Mouse (Mus musculus) megakaryocyte, adult 5-6 weeks (primary cell): Measurements from ENCODE around the gene Tmem150a. TPM values are rescaled to one million over a fixed set of nuclear protein-coding genes. Genes with fewer than 3 reads are reported as not detected.

Source experiments
- ATAC-seq: 2 replicates; pipeline ENCODE4 v1.8.0; 2016; ENCODE audit warnings: mild to moderate bottlenecking, inconsistent platforms; ENCODE audit not compliant: poor library complexity, severe bottlenecking
- total RNA-seq, 2 experiments: library from RNA; stranded (forward) in 1 of 2; stranded (reverse) in 1 of 2; fragments of 153-499, 151-499 nt in 1 of 2; fragments of 221-1000, 200-1000 nt in 1 of 2; gene quantifications; 2 replicates each; pipeline versions ENCODE4 v1.2.3 to v1.2.4; 2015 to 2017

The Tmem150a gene
- total RNA-seq (2015) (0.20 and 2.3 TPM in 2 replicates), total RNA-seq (2017) (0.26 and 0.45 TPM in 2 replicates)

DNA sequence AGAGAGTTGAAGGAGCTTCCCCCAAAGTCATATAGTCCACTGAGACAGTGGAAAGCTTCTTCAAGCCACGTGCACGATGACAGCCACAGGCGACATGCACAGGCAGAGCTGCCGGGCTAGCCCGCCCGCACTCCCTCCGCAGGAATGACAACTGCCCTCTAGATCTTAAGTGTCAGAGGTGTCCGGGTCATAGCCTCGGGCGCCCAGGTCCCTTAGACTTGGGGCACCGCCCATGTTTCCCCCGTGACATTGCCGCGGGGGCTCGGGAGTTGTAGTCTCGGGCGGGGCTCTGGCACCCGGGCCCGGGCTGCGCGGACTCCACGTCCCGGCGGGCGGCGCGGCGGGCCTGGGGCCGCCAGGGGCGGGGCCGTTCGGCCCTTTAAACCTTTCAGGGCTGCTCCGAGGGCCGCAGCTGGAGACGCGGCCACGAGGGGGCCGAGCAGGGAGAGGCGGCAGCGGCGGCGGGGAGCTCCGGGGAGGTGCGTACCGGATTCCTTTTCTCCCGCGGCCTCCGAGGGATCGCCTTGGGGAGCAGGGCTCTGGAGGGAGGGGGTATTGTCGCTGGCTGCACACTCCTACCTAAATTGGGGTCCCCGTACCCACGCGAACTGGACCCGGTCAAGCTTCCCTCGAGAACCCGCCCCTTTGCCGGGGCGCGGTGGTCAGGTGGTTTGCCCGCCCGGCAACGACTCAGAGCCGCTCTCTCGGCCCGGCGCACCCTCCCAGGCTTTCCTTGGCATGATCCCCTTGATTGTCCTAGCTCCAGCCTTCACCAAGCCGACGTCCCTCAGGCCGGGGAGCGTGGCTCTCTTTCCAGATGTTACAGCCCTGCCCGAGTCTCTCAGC lies at the start of gene Tmem150a:
Gene Tmem150a (plus strand): TSS at position 382 of the 846 bp plus-strand sequence.
- ATAC-seq, result peak; percentile 72

DNA sequence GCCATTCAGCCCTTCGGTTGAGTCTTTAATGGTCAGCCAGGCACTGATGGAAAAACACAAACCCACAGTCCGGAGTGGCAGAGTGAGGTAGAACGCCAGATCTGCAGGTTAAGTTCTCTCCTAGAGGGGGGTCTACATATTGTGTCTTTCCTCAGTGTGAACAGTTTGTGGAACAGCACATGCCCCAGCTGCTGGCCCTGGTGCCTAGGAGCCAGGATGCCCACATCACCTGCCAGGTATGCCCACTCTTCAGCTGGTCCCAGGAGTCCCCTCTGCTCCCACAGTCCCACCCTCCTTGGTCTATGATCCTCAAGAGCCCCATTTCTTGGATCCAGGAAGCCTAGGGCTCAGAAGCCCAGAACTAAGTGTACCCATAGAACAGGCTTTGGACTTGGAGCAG lies 43.0 kb upstream of the Tmem150a start:
- no peak for ATAC-seq

DNA sequence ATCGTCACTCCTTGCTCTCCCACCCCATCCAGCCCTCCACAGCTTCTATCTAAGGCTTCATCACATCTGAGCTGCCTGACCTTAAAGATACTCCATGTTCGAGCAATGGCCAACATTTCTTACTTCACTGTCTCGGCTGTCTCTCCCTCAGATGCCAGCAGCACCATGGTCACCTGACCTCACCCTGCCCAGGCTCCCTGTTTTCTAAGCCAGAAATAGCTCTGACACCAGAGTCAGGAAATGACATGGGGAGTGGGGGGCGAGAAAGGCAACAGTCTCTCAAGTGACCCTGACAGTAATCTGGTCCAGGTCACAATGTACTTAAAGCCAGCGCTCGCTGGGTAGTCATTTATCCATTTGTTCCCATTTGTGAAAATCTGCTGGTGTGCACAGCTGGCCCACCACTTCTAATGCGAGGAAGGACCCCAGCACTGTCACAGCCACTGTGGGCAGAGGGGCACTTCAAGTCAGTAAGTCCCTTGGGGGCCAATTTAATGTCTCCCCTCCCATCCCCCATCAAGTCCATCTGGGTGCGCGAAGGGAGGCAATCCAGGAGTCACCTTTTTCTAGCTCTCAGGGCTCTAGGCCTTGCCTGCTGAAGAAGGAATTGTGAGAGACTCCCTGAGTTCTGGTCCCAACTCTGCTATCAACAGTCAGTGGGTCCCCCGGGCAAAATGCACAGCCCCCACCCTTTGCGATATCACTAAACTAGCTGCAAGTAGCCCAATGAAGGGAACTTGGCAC lies 42.0 kb upstream of the Tmem150a start:
- no peak for ATAC-seq

DNA sequence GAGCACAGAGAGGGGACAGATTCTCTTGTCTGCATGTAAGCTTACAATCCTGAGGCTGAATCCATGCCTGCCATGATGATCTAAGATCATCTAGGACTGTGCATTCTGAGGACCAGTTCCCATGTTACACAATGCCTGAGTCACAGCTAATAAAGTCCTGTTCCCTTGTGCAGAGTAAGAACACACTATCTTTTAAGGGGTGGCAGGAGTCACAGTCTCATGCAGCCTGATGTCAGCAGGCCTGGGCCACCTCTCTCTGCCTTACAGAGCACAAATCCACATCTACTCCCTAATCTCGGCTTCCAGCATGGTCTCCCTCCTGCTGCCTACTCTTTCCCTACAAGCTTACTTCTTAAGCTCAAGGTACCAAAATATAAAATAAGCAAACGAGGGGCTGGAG lies 39.9 kb upstream of the Tmem150a start:
- no peak for ATAC-seq

DNA sequence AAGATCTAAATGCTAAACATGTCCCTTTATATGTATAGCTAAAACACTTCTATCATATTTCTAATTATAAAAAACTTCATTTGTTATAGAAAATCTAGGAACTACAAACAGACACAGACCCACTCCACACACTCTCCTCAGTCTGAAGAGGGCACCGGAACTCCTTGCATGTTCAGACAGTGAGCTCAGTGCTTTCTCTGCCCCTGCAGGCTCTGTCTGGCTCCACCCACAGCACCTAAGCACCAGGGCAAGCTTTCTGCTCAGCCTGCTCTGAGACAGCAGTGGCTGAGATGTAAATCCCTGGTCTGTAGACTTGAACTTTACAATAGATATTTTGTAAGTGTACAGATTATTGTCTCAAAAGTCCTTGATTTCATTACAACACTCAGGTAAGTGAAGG lies 39.2 kb upstream of the Tmem150a start:
- no peak for ATAC-seq

DNA sequence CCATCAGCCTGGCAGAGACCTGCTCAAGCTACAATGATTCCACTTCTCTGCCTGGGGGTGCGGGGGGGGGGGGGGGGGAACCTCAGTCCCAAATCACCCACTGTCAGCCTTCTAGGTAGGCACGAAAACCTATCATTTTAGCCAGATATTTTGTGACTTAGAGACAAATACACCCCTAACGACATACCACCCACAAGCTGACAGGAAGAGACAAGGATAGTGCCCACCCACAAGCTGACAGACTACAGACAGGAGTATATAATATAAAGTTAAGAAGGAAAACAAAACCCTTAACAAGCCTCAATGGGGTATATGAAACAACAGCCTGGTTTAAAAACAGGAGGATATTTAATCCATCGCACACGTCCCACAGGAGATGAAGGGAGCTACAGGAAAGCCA lies 36.8 kb upstream of the Tmem150a start:
- no peak for ATAC-seq

DNA sequence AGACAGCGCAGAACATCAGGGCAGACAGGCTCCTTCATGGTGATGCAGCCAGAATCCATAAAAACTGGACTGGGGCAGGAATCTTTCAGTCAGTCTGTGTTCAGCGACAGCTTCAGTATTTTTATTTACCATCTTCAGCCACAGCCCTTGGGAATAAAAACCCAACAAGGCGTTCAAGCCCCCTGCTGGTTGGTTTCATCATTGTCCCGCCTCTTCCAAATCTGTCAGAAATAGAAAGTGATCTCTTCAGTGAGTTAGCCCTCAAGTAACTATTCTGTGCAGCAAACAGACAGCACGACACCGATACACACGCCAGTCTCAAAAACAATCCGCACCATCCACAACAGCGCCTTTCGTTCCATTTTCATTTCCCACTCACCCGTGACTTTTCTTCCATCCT lies 36.2 kb upstream of the Tmem150a start:
- no peak for ATAC-seq

DNA sequence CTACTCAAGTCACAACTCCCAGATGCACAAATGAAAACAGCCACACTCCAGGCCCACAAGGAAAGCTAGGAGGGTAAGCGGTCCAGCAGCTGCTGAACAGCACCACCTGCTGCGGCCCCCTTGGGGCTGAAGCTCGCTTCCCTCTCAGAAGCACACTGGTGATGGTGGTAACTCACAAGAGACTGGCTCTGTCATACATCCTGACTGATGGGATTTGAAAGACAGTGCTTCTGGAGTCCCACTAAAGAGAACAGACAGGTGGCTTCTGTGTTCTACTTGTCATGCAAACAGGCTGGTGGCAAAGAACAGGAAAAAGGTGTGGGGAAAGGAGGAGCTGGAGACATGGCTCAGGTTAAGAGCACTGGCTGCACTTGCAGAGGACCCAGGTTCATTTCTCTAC lies 32.3 kb upstream of the Tmem150a start:
- ATAC-seq, result no peak

DNA sequence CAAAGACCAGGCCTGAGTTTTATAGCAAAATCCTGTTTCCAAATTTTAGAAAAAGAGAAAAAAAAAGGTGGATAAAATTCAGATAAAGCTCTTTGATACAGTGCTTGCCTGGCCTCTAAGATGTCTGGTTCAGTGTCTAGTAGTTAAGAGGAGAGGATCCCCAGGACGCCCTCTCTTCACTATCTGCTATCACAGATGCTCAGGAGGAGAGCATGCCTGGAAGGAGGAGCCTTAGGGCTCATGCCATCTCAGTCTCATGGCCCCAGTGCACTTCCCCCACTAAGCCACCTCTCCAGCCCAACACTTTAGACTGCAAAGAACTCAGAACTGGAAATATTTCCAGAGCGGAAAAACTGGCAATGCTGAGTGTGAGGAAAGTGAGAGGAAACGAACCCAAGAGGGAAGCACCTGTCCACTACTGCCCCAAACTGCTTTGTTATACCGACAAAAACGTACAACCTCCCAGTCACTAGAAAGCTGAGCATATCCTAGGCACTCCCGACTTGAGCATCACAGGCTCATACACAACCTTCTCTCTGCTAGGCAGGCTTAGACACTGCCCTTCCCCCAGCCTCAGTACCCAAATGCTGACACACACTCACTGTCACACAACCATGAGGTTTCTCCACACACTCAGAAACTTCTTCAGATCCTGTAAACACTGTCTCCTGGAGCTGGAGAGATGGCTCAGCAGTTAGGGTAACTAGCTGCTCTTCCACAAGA lies 31.3 kb upstream of the Tmem150a start:
- ATAC-seq, result no peak

DNA sequence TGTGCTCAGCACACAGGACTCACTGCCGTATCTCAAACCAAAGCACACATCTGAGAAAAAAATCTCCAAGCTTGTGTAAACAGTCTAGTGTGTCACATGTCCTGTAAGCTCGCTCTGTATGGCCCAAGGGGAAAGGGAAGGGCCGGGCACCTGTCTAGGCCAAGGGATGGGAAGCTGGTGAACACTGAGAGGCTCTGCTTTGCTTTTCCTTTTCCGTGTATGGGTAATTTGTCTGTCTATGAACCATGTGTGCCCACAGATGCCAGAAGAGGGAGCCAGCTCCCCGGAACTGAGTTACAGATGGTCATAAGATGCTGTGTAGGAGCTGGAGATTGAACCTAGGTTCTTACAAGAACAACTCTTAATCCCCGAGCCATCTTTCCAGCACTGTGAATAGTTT lies 29.0 kb upstream of the Tmem150a start:
- ATAC-seq, result peak; percentile 76

DNA sequence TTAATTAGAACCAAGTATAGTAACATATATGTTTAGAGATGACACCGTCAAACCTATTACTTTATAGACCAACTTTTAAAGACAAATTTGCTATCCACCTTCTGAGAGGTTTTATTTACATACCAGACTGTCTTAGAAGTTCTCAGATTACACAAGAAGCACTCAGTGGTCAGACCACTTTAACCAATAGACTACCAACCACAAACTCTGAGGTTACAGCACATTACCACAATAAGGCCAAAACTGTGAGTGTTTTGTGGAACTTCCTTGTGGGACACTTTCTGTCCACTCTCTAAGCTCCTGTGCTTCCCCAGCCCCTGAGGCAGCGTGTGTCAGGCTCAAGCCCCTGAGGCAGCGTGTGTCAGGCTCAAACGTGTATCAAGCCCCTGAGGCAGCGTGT lies 26.2 kb upstream of the Tmem150a start:
- ATAC-seq, result peak; percentile 62

DNA sequence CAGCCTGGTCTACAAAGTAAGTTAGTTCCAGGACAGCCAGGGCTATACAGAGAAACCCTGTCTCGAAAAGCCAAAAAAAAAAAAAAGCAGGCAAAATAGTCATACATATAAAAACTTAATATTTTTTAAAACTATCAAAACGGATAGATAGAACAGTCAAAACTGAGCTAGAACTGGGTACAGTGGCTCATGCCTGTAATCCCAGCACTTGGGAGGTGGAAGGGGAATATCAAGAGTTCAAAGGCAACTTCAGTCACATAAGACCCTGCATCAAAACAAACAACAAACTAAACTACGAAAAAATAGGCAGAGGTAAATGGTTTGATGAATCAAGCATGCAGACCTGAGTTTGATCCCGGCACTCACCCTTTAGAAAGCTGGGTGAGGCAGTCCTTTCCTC lies 25.1 kb upstream of the Tmem150a start:
- ATAC-seq, result no peak

DNA sequence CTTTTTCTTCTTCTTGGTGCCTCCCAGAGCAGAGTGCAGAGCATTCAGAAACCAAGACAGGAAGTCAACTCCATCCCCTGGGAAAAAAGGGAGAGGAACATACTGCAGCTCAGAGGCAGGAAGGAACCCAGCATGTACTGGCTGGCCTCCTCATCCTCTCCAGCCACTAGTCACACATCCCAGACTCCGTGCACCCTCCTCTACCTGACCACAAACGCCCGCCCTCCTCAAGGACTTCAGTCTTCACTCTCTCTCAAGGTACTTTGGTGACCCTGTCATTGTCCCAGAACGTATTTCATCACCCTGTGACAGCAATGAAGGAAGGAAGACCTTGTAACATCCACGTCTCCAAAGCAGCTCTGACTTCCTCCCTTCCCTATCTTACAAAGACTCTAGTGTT lies 22.1 kb upstream of the Tmem150a start:
- ATAC-seq, result peak; percentile 81

DNA sequence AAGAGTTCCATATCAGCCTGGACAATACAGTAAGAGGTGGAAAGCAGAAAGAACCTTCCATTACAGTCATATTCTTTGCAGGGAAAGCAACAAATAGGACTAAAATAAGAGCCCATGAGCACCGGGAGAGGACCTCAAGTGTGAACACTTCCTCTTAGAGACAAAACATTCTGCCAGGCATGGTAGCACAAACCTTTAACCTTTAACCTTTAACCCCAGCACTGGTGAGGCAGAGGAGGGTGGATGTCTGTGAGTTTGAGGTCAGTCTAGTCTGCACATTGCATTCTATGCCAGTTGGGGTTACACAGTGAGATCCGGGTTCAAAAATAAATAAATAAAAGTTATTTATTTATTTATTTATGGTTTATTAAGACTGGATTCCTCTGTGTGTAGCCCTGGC lies 14.8 kb upstream of the Tmem150a start:
- no peak for ATAC-seq

DNA sequence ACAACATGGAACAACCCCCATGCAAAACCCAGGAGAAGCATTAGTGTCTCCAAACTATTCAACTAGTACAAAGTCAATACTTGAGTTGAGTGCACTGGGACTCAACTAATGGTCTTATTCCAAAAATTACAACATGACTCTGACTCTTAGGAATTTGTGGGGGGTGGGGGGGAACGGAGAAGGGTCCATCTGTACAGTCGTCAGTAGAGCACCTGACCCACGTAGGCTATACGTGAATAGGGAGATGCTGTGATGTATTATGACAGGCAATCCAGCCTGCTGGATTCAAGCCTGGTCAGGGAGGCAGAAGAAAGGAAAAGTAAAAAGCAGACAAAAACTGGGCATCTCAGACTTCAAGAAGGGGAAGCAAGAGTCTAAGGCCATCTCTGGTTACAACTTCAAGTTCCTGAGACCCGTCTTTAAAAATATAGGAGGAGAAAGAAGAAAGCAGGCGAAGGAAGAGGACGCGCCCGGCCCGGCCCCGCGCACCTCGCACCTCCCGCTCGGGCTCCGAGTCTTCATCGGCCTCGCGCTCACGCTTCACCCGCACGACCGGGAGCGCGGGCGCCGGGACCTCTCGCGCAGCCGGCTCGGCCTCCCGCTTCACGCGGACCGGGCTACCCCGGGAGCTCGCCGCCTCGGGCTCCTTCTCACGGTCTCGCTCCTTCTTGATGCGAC lies 10.7 kb upstream of the Tmem150a start:
- no peak for ATAC-seq

DNA sequence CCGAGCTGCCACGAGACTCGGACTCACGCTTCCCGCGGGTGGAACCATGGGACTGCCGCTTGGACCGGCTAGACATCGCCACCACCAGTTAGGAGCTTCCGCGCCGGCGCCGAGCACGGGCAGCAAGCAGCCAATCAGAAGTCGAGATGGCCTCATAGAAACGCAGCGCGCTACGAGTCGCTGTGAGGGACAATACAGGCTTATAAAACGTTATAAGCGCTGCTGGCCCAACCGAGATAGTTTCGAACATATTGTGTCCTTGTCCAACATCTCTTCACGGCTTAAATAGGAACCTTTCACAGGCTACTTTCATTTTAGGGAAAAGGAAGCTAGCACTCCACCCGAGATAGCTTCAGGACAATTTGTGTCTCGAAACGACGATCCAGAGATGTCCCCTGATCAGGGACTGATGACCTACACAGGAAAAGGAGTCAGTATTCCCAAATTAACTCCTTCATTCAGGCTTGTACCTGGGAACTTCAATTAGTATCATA lies 10.1 kb upstream of the Tmem150a start, which contains the start of gene Usp39:
Gene Usp39 (minus strand): TSS at position 111 of the 494 bp plus-strand sequence.
- peak; percentile 86 for ATAC-seq

DNA sequence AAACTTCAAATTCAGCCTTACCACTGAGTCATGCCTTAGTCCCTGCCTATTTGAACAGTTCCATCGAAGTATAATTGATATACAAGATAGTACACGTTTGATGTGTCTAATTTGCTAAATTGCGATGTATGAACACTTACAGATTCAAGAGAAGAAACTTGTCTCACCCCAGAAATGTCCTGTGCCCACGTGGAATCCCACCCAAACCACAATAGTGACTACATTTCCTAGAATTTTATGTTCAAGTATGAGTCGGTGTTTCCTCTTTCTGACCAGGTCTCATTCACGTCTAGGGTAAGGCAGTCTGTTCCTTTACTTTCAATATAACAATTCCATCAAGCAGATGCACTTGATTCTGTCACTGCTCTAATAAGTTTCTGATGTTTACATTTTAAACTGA lies 9.6 kb upstream of the Tmem150a start:
- ATAC-seq, result no peak

DNA sequence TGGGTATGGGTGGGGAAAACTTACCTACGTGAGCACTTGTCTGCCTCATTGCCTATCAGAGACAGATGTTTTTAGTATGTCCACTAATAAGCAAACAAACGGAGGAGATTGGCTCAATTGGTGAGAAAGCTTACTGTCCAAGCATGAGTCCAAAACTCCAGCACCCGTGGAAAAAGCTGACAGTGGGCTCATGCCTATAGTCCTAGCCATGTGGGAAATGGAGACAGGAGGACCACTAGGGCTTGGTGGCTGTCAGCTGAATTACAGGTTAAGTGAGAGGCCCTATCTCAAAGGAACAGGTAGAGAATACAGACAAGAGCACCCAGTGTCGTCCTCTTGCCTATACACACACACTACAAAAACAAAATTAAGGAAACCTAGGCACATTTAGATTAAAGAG lies 9.0 kb upstream of the Tmem150a start:
- no peak for ATAC-seq

DNA sequence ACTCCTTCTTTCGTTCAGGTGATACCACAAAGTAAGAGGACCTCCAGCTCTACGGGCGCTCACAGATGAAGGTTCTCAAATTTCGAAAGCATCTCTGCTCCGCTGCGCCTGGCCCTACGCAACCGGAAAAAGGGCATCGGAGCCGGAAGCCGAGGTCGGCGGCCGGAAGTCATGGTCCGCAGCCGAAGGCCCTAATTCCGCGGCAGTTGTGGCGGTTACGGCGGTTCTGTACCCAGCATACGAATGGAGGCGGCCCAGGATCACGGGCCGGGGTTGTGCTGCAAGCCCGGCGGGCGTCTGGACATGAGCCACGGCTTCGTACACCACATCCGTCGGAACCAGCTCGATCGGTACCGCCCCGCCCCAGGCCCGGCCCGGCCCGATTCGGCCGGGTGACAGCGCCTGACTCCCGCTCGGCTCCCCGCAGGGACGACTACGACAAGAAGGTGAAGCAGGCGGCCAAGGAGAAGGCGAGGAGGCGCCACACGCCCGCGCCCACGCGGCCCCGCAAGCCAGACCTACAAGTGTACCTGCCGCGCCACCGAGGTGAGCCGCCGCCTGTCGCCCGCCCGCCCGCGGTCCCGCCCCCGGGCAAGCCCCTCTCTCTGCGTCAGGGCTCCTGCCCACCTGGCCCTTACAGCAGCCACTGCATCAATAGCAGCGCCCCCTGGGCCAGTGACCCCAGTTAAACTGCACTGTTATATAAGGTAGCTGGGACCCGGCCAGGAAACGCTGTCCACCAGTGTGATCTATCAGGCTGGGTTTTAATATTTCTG lies 7.9 kb upstream of the Tmem150a start, which contains the start of gene 0610030E20Rik:
Gene 0610030E20Rik (plus strand): TSS at position 152 of the 776 bp plus-strand sequence.
- peak; percentile 78 for ATAC-seq

DNA sequence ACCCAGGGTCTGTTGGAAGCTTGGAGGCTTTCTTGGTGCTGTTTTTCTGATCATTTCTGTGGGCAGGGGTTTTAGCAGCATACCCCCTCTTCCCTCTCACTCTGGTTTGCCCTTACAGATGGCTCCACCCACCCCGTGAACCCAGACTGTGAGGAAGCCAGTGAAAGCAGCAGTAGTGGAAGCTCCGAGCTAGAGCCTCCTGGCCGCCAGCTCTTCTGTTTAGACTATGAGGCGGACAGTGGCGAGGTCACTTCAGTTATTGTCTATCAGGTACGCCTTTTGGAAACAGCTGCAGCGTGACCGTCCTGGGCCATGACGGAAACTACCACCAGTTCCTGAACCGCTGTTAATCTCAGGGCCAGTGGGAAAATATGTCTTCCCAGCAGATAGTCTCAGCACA lies 6.8 kb upstream of the Tmem150a start:
- ATAC-seq, result no peak
